ENCODE assay signal across 10 mouse cellular contexts in genomic region chr13:50964070-50964469, GRCm38 (mm10).
A peak's percentile ranks its signal among the peaks of the same experiment; 100 is the strongest.
DNase-seq lines count a peak whose midpoint lies in the region; ATAC-seq and TF ChIP-seq lines count a peak whose summit lies in the region.
"Had no signal": no experiment of that assay in that cellular context is flagged by ENCODE, and none has a peak within 500 bp of the region (broad histone marks: within the 10 kb centered on the region; RNA-seq: fewer than 3 reads in every experiment).

No protein-coding gene starts in this region.

- peak; percentile 55 for TF ChIP-seq CTCF in brain, embryonic 14.5 days (IDR thresholded peaks at IDR 0.05; ENCODE audit: borderline replicate concordance, extremely low read depth, insufficient read depth, insufficient read length)

- H3K9ac ChIP-seq in kidney, embryonic 15.5 days: no peak overlapping the region
- H3K9ac ChIP-seq: midbrain, embryonic 12.5 days had no signal

- H3K27me3 ChIP-seq in kidney, embryonic 15.5 days: no peaks in the 10 kb centered on the region
- H3K27me3 ChIP-seq: midbrain, embryonic 12.5 days had no signal

- ATAC-seq in kidney, embryonic 15.5 days (replicated peaks; ENCODE audit: low FRiP score): no peak
- ATAC-seq in activated CD4-positive, CD25-positive, alpha-beta regulatory T cell, adult 4 months: no peak

- H3K27ac ChIP-seq in kidney, embryonic 15.5 days: no peak overlapping the region
- H3K27ac ChIP-seq: hindbrain, embryonic 10.5 days; midbrain, embryonic 12.5 days had no signal

- H3K4me3 ChIP-seq in kidney, embryonic 15.5 days (replicated peaks): no peak overlapping the region
- H3K4me3 ChIP-seq: hindbrain, embryonic 10.5 days; midbrain, embryonic 12.5 days had no signal

- WGBS in kidney, embryonic 15.5 days: 77% methylated on average over 9 of the region's 9 CpGs

- no peak overlapping the region for H3K4me2 ChIP-seq in kidney, embryonic 15.5 days
- H3K4me2 ChIP-seq: midbrain, embryonic 12.5 days had no signal

- H3K4me1 ChIP-seq in kidney, embryonic 15.5 days: no peaks in the 10 kb centered on the region
- H3K4me1 ChIP-seq: hindbrain, embryonic 10.5 days; midbrain, embryonic 12.5 days had no signal

- DNase-seq in kidney, adult 8-10 months: peak; percentile 5 to 9
- peak; percentile 75 for DNase-seq in ES-CJ7 (ENCODE audit: low read depth, low spot score)
- no peak for DNase-seq in brain, embryonic 14.5 days (ENCODE audit: low read depth)
- peak; percentile 8 for DNase-seq in lung, postnatal 36 days
- DNase-seq in frontal cortex, postnatal 10 days (ENCODE audit: low spot score in 2 of 2): no peak
- DNase-seq in T-cell, adult 2 months (ENCODE audit: low spot score): no peak

- no peak for TF ChIP-seq POLR2A in brain, embryonic 14.5 days (IDR thresholded peaks at IDR 0.05; ENCODE audit: borderline replicate concordance, extremely low read depth, insufficient read depth, insufficient read length, poor library complexity, severe bottlenecking)

- no peaks in the 10 kb centered on the region for H3K9me3 ChIP-seq in kidney, embryonic 15.5 days (replicated peaks)
- H3K9me3 ChIP-seq: midbrain, embryonic 12.5 days had no signal

- H3K36me3 ChIP-seq in kidney, embryonic 15.5 days: no peaks in the 10 kb centered on the region
- H3K36me3 ChIP-seq: hindbrain, embryonic 10.5 days; midbrain, embryonic 12.5 days had no signal

Comparison
In these comparisons a context has a peak if more than half of its experiments do, and no peak if none do; other contexts are left out.
1. DNase-seq: peak in kidney, adult 8-10 months (2 of 2), ES-CJ7 (single experiment) and lung, postnatal 36 days (single experiment); none in brain, embryonic 14.5 days (single experiment), frontal cortex, postnatal 10 days (0 of 2) and T-cell, adult 2 months (single experiment).